Mouse (Mus musculus): ENCODE measurements at regions not wholly inside any gene's neighbourhood (a gene's known extent, or its start where the extent isn't known, plus 50 kb on each side); places are given as distances from the start of the nearest gene placed in this dataset.
A peak's percentile ranks its signal among the peaks of the same experiment; 100 is the strongest.
"Not testable (repeated sequence)": the region's sequence is repeated elsewhere in the genome, so short reads cannot be mapped to it uniquely, and the experiment has no call there.

DNA sequence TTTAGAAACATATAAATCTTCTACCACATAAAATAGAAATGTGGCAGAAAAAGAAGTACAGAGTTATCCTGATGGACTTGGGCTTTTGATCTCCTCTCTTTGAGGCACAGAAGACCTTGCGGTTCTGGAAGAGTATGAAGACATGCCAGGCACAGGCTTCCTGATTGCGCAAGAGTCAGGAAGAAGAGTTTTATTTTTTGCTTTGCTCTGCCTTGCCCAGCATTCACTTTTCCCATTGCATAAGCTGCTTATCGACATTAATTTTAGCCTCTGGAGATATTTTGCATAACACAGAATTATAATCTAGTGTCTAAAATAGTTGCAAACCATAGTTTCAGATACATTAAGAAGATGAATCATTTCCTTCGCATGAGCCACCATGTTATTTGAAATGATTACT is 627.8 kb upstream of the Slc8a1 start:
- DNase-seq: no peak

DNA sequence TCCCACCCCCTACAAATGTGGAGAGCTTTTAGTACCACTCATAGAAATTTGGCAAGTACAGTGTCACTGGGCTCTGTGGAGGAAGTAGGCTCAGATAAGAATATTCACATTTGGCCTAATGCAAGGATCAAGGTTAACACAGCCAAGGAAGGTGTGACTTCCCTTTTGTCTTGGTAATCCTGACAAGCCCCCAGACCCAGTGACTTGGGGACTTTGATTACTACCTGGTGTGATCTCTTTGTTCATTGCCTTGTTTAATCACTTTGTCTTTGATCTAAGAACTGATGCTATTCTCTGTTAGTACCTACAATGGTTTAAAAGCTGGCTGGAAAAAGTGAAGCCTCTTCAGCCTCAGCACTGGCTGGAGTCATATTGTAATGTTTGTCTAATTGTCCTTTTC is 610.5 kb upstream of the Slc8a1 start:
- DNase-seq: no peak

DNA sequence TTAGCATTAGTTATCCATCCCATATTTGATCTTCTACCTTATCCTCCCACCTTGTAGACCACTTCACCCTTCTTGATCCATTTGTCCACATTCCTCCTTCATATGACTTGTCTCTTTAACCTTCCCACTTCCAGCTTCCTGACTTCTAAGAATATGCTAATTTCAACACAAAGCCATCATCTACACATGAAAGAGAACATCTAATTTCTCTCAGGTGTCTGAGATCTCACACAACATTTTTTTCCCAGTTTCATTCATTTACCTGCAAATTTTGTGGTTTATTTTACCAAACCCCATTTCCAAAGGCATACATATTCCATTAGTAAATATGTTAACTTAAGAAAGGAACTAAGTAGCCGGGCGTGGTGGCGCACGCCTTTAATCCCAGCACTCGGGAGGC is 593.3 kb upstream of the Slc8a1 start:
- DNase-seq: no peak

DNA sequence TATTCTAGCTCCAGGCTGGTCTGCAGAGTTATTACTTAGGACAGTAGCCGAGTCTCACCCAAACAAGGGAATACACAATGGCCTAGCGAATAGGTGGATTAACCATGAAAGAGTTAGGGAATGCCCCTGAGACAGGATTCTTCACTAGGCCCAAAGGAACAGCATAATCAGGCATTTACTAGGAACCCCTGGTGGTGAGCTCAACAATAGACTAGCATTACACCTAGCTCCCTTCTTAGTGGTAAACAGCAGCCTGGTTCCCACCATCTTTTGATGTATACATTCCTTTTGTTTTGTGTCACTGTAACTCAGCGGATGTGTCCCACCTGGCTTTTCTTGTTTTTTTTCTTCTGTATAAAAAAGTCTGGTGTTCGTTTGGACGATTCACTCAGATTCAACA is 574.0 kb upstream of the Slc8a1 start:
- no peak for DNase-seq

DNA sequence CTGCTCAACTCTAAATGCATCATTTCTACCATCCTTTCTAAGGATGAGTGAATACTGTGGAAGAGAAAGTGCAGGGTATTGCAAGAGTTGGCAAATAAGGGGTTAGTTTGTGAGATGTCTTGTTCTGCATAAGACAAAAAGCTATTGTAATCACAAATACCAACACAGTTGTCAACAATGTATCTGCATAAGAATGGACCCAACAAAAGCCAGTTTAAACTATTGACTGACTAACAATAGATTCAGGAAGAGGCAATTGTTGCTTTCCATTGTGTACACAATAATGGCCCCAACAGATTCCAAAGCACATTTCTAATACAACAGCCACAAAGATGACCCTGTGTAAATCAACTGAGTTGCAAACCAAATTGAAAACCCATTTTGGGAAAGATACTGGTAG is 568.2 kb upstream of the Slc8a1 start:
- no peak for DNase-seq

DNA sequence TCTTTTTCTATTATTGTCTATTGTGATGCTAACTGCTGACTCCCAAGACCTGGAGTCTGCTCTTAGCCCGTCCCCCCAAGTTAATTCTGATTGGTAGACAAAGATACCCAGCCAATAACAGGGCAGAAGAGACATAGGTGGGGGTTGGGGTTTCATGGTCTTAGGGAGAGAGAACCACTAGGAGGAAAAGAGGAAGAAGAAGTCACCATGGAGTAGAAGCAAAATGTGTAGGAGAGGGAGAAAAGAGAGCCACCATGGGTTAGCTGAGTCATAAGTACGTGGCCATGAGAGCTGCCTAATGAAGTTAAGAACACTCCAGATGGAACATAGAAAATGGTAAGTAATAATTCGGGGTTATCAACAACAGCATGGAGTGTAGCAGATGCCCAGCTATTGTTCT is 539.6 kb upstream of the Slc8a1 start:
- no peak for DNase-seq

DNA sequence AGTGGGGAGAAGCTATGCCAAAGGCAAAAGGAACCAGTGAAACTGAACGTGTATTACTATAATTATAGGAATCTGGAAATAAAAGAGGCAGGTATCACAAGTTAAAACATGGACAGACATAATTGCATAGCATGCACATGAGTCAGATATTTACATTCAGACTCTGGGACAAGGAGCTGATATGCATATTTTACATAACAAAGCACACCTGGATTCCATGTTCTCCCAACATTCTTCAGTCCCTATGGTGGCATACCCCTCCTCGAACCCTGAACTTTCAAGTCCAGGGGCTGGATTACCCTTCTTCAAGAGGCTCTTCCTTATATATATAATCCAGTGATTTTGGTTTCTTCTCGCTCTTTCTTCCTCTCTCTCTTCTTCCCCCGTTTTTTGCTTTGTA is 535.8 kb upstream of the Slc8a1 start:
- DNase-seq: no peak

DNA sequence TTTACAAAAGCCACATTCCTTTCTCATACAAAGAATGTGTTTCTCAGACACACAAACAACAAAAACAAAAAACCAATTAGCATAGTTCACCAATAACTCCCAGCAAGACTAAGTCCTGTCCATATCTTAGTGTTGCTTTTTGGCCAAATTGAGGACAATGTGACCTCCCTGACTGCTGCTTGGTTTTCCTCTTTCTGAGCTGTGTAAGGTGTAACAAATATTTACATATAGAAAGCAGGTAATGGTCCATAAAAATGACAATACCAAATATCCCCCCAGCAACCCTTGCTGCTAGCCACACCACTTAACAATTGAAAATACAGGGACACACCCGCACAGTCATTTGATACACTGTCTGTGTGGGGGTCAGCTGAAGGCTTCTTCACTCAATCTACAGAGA is 534.7 kb upstream of the Slc8a1 start:
- no peak for DNase-seq

DNA sequence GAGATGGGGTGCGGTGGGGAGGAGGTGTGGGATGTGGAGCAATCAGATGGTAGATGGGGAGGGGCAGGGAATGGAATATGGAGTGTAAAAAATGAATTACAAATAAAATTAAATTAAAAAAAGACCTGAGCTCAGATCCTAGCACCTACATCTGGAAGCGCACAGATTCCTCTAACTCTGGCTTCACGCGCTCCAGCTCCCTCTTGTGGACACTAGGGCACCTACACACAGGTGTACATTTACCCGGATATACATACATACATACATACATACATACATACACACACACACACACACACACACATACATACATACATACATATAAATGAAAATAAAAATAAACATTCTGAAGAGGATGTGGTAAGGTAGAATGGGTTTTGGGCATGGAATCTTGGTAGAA is 528.7 kb upstream of the Slc8a1 start:
- not testable (repeated sequence) for DNase-seq

DNA sequence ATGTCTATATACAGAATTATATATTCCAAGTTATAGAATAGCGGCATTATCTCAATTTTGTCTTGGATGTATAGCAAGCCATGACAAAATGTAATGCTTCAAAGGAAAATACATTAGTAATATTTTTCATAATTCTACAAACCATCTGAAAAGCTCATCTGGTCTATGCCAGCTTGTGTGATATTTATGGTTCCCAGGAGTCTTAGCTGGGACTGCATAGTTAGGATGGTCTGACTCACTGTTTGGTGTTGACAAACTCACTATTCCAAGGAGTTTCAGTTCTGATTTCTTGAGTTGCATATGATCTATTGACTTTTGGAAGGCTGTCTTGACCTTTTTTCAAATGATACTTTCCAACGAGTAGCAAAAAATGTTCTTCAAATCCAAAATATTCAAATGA is 514.2 kb upstream of the Slc8a1 start:
- DNase-seq: no peak

DNA sequence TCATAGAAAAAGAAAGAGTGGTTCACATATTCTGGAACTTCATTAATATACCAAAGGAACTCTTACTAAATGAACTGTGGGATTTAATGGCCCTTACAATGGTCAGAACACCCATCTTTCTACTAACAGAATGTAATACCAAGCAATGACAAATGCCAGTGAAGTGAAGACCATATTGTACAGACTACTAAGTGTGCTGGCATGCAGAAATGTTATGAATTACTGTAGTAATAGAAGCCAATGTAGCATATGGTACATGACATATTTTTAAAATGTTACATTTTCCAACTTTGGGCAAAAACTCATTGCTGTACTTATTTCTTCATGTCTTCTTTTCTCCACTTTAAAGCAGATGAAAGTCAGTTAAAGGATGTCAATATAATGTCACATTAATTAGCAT is 513.7 kb upstream of the Slc8a1 start:
- DNase-seq: no peak

DNA sequence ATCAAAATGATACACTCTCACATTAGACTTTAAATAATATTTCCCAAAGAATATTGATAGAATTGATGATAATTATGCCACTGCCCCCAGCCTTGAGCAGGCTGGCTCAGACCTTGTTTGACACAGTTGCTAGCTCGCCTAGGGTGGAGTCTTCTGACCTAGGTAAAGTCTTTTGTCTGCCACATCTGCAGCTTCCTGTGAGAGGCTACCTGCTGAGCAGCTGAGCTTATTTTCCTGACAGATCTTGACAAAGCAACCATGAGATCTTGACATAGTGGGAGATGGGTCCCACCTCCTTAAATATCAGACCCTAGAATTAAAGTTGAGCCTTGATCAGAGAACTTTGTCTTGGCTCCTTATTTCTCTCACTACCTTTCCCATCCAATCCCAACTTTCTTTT is 500.2 kb upstream of the Slc8a1 start:
- DNase-seq: no peak

DNA sequence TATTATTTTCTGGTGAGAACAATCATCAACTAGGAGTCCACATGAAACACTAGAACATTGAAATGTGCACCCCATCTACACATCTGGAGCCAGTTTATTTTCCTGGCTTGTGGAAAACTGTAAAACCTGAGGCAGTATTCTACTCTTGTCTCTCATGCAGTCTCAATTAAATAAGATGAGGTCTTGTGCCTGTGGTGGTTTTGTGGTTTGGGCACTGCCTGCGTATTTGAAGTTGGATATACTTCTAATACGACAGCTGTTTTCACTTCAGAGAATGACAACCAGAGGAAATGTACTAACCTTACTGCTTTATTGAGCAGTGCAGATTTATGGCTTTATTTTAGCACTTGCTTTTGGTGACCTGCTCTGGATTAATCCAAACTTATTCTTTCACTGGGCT is 499.3 kb upstream of the Slc8a1 start:
- DNase-seq: peak; percentile 55

DNA sequence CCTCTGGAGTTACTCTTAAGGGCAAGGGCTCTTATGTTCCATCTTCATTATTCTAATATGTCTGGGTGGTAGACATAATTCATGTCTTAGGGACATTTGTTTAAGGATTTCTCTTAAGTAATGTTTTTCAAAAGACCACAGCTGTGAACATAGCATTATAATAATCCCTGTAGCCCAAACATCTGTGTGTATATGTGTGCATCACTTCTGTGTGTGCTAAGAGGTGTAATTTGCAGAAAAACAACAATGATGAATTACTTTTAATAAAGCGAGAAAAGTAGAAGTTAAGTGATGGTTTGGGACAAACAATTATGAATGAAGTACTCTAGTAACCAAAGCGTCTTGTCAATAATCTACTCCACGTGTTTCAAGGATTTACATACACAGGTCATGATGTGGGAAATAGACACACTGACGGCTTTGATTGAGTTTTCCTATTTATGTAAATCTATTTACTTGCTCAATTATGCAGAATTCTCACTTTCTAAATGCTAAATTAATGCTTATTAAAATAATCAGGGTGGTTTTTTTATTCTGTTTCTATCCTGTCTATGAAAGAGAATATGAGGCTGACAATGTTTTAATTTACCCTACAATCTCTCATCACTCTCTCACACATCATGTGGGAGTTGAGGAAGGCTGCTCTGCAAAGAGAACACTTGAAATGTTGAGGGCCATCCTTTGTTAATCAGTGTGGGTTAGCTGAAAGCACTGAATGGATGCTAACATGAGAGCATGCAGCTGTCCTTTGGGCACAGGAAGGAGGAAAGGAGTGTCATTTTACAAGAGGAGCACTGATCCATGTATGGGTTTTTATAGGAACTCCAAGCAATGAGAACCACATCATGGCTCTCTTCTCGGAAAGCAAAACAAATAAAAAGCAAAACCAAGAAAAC is 477.8 kb upstream of the Slc8a1 start:
- no peak for DNase-seq

DNA sequence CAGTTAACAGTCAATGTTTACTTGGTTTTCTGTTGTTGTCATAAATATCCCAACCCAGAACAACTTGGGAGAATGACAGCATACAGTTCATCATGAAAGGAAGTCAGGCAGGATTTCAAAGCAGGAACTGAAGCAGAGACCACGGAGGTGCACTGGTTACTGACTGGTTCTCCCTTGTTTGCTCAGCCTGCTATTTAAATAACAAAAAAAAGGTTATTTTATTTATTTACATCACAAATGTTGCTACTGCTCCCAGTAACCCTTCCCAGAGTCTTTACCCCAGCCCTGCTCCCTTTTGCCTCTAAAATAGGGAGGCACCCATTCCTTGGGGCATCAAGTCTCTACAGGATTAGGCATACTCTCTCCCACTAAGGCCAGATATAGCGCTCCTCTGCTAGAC is 461.8 kb upstream of the Slc8a1 start:
- DNase-seq: no peak

DNA sequence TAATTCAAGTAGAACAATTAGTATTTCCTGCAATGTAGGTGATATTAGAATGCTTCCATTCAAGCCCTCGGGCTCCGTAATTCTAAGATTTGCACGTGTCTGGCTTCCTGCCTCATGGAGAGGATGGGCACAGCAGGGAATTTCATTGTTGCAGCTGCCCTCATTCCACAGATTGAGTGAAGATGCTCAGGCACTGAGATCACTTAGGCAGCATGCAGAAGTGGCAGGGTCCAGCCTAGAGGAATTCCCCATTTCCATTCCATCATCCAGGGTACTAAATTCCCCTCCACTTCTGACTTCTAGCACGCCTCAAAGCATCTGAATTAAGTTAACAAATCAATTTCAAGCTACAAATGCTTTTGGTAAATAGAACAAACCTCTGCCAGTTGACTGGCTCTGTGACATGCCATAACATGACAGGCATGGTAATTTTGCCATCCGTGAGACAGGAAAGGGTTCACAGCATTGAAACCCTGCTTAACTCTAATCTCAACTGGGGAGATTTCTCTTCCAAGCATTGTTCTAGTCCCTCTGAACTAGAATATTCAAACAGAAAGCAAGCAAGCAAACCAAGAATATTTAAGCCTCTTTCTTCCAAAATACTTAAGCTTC is 461.0 kb upstream of the Slc8a1 start:
- peak; percentile 26 for DNase-seq

DNA sequence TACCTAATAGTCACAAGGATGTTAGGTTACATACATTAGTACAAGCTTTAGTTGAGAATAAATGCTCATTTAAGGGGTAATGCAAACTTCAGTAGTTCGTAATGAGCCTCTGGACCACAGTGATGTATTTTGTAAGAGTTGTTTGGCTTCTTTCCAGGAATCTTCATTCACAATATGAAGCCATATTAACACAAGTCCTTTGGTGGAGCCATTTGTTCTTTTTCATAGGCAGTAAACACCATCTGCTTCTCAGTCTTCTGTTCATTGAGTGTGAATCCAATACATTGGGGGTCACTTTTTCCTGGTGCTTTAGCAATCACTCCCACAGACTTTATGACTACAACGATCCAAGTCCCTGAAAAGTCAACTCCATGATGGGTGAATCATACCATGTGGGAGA is 446.1 kb upstream of the Slc8a1 start:
- DNase-seq: no peak

DNA sequence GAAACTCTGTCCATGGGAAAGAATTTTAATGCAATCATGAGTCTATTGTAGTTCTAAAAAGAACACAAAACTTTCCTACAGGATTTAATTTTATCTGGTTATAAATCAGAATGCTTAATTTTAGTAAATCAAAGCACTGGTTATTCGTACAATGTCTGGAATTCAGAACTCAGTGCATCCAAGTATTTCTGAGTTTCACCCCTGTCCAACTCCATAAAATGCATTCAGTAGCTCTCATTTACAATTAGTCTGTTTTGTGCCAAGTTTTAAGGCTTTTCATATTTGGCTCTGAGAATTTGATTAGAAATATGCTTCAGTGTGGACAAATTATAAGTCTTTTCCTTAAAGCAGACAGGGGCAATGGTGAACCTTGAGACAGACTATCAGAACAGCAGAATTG is 433.0 kb upstream of the Slc8a1 start:
- no peak for DNase-seq

DNA sequence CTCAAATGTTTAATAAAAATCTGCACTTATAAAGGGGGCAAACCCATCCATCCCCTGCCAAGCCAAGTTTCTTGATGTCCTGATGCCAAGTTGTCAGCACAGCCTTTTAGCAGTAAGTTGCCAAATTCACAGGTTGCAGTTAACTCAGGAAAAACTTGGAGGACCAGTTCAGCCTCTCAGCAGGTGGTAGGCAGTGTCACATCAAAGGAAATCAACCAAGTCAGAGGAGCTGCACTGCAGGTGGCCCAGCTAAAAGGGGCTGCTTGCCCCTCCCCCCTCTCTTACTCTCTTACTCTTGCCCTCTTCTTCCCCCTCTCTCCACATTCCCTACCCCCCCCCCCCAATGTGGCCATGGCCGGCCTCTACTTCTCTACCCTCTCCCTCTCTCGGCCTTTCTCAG is 415.3 kb upstream of the Slc8a1 start:
- no peak for DNase-seq

DNA sequence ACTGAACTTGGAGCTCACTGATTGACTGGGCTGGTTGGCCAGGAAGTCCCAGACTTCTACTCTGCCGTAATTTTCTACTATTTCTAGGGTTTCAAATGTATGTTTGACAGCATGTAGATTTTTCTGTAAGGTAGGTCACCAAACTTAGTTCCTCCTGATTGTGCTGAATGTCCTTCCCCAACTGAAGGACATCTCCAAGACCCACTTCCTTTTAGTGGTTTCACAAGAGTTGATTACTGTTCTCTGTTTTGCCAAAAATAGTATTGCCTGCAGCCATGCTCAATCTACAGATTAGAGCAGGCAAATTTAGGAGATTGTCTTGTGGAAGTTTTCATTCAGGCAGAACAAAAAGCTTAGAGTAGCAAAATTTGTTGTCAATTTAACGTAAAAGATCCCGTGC is 396.7 kb upstream of the Slc8a1 start:
- no peak for DNase-seq

DNA sequence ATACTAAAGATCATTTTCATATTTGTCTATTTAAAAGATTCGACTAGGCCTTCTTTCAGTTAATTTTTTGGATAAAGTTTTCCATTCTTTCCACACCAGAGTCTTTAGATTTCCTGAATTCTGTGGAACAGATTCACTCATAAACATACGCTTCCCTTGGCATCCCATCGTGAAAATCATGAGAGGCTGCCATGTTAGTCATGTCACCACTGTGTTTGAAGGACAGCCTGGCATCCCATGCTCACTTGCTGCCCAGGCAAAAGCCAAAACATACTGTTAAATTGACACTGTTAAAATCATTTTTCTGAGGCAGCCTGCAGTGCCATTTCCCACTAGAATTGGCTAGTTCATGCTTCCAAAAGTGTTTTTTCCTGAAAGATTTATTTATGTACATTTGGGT is 394.8 kb upstream of the Slc8a1 start:
- DNase-seq: no peak

DNA sequence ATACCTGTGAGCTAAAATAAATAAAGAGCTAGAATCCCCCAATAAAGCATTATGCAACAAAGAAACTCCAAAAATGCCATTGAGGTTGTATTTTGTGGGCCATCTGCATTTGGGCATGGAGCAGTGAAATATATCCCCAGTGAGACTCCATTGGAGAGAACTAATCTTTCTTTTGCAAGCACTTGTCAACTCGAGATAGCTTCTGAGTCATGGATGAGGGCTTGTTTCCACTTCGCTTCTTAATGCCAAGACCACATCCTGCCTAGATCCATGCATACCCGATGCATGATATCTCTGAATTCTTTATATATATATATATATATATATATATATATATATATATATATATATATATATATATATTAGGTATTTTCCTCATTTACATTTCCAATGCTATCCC is 349.0 kb upstream of the Slc8a1 start:
- DNase-seq: no peak

DNA sequence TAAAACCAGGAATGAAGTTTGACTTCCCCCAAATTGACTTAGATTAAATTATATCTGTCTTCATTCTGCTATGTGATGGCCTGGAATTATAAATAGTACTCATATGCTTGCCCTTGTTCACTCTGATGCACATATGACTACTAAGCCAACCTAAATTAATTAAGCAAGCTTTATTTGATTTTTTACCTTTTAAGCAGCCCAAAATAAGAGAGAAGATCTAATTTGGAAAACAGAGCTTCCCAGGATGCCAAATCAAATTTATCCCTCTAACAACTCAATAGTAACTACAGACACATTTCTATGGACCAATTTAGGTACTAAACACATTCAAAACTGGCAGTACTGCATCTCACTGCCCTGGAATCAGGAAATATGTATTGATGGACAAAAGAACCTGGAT is 342.1 kb upstream of the Slc8a1 start:
- DNase-seq: no peak

Data from embryo, embryonic 11 days (tissue).